ENCODE assay signal across 29 mouse cellular contexts in the genomic region with DNA sequence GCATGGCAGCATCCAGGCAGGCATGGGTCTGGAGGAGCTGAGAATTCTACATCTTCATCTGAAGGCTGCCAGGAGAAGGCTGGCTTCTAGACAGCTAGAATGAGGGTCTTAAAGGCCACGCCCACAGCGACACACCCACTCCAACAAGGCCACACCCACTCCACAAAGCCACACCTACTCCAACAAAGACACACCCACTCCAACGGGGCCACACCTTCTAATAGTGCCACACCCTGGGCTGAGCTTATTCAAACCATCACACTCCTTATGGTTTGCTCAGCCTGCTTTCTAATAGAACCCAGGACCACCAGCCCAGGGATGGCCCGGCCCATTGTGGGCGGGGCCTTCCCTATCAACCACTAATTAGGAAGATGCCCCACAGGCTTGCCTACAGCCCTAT.
DNase-seq lines count a peak whose midpoint lies in the region; ATAC-seq lines count a peak whose summit lies in the region.
"Had no signal": no experiment of that assay in that cellular context is flagged by ENCODE, and none has a peak within 500 bp of the region (broad histone marks: within the 10 kb centered on the region; RNA-seq: fewer than 3 reads in every experiment).

No protein-coding gene starts in this region.

- no peaks in the 10 kb centered on the region for H3K36me3 ChIP-seq in liver, embryonic 12.5 days
- no peaks in the 10 kb centered on the region for H3K36me3 ChIP-seq in liver, embryonic 11.5 days (ENCODE audit: control insufficient read depth, insufficient read depth, low read length)
- 0 out of 2 replicates have a peak, but pooled peaks cover 3% of the 10 kb centered on the region for H3K36me3 ChIP-seq in hindbrain, embryonic 10.5 days
- H3K36me3 ChIP-seq in neural tube, embryonic 15.5 days = no peaks in the 10 kb centered on the region
- H3K36me3 ChIP-seq: heart, embryonic 13.5 days; hindbrain, embryonic 15.5 days; limb, embryonic 12.5 days; liver, embryonic 15.5 days; midbrain, embryonic 13.5 days had no signal

- no peak for DNase-seq in liver, embryonic 11.5 days (ENCODE audit: low spot score)
- peak; percentile 38 for DNase-seq in WW6 (ENCODE audit: low read depth, low spot score)
- no peak for DNase-seq in hindbrain, embryonic 10.5 days (ENCODE audit: low spot score)
- no peak for DNase-seq in urinary bladder, postnatal 25 days (ENCODE audit: low spot score)
- DNase-seq: adrenal gland, postnatal 25 days; cerebellum, adult 2 months; cerebellum, postnatal 14 days; forebrain, postnatal 0 days; gastrocnemius, postnatal 10 days; heart, postnatal 10 days; kidney, adult 2 months; kidney, postnatal 36 days; lung, postnatal 36 days; retina, postnatal 1 day; right cerebral cortex, postnatal 14 days; thymus, postnatal 25 days had no signal

- 30% methylated on average over 5 of the region's 5 CpGs for WGBS in liver, embryonic 12.5 days (ENCODE audit: insufficient replicate concordance)
- WGBS in liver, embryonic 11.5 days = 45% methylated on average over 5 of the region's 5 CpGs
- WGBS in hindbrain, embryonic 10.5 days = 58% methylated on average over 5 of the region's 5 CpGs
- 66% methylated on average over 5 of the region's 5 CpGs for WGBS in neural tube, embryonic 15.5 days

- no peak overlapping the region for H3K9ac ChIP-seq in liver, embryonic 12.5 days
- no peak overlapping the region for H3K9ac ChIP-seq in liver, embryonic 11.5 days (ENCODE audit: low read depth, low read length)
- no peak overlapping the region for H3K9ac ChIP-seq in neural tube, embryonic 15.5 days (replicated peaks)
- H3K9ac ChIP-seq: forebrain, postnatal 0 days; heart, embryonic 13.5 days; hindbrain, embryonic 15.5 days; limb, embryonic 12.5 days; liver, embryonic 15.5 days; midbrain, embryonic 13.5 days had no signal

- no peak overlapping the region for H3K27ac ChIP-seq in liver, embryonic 12.5 days
- H3K27ac ChIP-seq in liver, embryonic 11.5 days (ENCODE audit: low read depth, low read length) = no peak overlapping the region
- no peak overlapping the region for H3K27ac ChIP-seq in hindbrain, embryonic 10.5 days
- H3K27ac ChIP-seq in neural tube, embryonic 15.5 days (replicated peaks) = no peak overlapping the region
- H3K27ac ChIP-seq: heart, embryonic 13.5 days; hindbrain, embryonic 15.5 days; layer of hippocampus, adult 2 months; left cerebral cortex, adult 2 months; limb, embryonic 12.5 days; liver, embryonic 15.5 days; midbrain, embryonic 13.5 days had no signal

- peak; percentile 52 for ATAC-seq in liver, embryonic 12.5 days
- ATAC-seq in liver, embryonic 11.5 days (replicated peaks; ENCODE audit: low FRiP score) = no peak
- peak; percentile 29; the same call in 1 of the 2 replicates for ATAC-seq in erythroid progenitor cell, adult 5-6 weeks (replicated peaks; ENCODE audit: low FRiP score, poor library complexity, severe bottlenecking)
- no peak for ATAC-seq in neural tube, embryonic 15.5 days (ENCODE audit: low FRiP score)
- ATAC-seq: CD4-positive, CD25-positive, alpha-beta regulatory T cell, adult 4 months; forebrain, postnatal 0 days; inflammation-experienced regulatory T-cells, adult 6 months; midbrain, embryonic 13.5 days had no signal

- no peak overlapping the region for H3K4me2 ChIP-seq in liver, embryonic 12.5 days
- no peak overlapping the region for H3K4me2 ChIP-seq in liver, embryonic 11.5 days
- no peak overlapping the region for H3K4me2 ChIP-seq in neural tube, embryonic 15.5 days
- H3K4me2 ChIP-seq: heart, embryonic 13.5 days; hindbrain, embryonic 15.5 days; limb, embryonic 12.5 days; liver, embryonic 15.5 days; midbrain, embryonic 13.5 days had no signal

- H3K9me3 ChIP-seq in liver, embryonic 12.5 days (replicated peaks) = peaks cover 8% of the 10 kb centered on the region; the same call in 1 of the 2 replicates
- H3K9me3 ChIP-seq in liver, embryonic 11.5 days (ENCODE audit: control insufficient read depth, low read length) = no peaks in the 10 kb centered on the region; the same call in 1 of the 2 replicates
- H3K9me3 ChIP-seq in hindbrain, embryonic 10.5 days = peaks cover 20% of the 10 kb centered on the region
- H3K9me3 ChIP-seq in neural tube, embryonic 15.5 days (replicated peaks) = 0 out of 2 replicates have a peak, but pooled peaks cover 4% of the 10 kb centered on the region
- H3K9me3 ChIP-seq: hindbrain, embryonic 15.5 days had no signal

- H3K4me1 ChIP-seq in liver, embryonic 12.5 days = peaks cover 7% of the 10 kb centered on the region
- H3K4me1 ChIP-seq in liver, embryonic 11.5 days (replicated peaks; ENCODE audit: control insufficient read depth, insufficient read depth, low read length) = no peaks in the 10 kb centered on the region
- H3K4me1 ChIP-seq in hindbrain, embryonic 10.5 days (replicated peaks) = peaks cover 10% of the 10 kb centered on the region
- H3K4me1 ChIP-seq in neural tube, embryonic 15.5 days = peaks cover 15% of the 10 kb centered on the region

- H3K4me3 ChIP-seq in liver, embryonic 12.5 days = no peak overlapping the region
- H3K4me3 ChIP-seq in liver, embryonic 11.5 days (ENCODE audit: low read depth, low read length) = no peak overlapping the region
- H3K4me3 ChIP-seq in hindbrain, embryonic 10.5 days = no peak overlapping the region
- no peak overlapping the region for H3K4me3 ChIP-seq in neural tube, embryonic 15.5 days (replicated peaks)
- H3K4me3 ChIP-seq: heart, embryonic 13.5 days; hindbrain, embryonic 15.5 days; layer of hippocampus, adult 2 months; left cerebral cortex, adult 2 months; limb, embryonic 12.5 days; liver, embryonic 15.5 days; megakaryocyte, embryonic 14.5 days; midbrain, embryonic 13.5 days had no signal

- peaks cover 48% of the 10 kb centered on the region for H3K27me3 ChIP-seq in liver, embryonic 12.5 days (replicated peaks)
- peaks cover 28% of the 10 kb centered on the region for H3K27me3 ChIP-seq in liver, embryonic 11.5 days (replicated peaks; ENCODE audit: control insufficient read depth, insufficient read depth, low read length)
- H3K27me3 ChIP-seq in hindbrain, embryonic 10.5 days (ENCODE audit: insufficient read depth, poor library complexity, severe bottlenecking) = peaks cover 36% of the 10 kb centered on the region
- no peaks in the 10 kb centered on the region for H3K27me3 ChIP-seq in neural tube, embryonic 15.5 days (replicated peaks)
- H3K27me3 ChIP-seq: hindbrain, embryonic 15.5 days had no signal

Comparison
In these comparisons a context has a peak if more than half of its experiments do, and no peak if none do; other contexts are left out.
1. ATAC-seq: peak in liver, embryonic 12.5 days (single experiment) and erythroid progenitor cell, adult 5-6 weeks (single experiment); none in liver, embryonic 11.5 days (single experiment) and neural tube, embryonic 15.5 days (single experiment).